Mouse (Mus musculus) small intestine, adult 2 months (tissue): ENCODE results near the gene Phactr2. TPM values are rescaled to one million over a fixed set of nuclear protein-coding genes. Genes with fewer than 3 reads are reported as not detected.

ENCODE experiments used
- H3K27ac ChIP-seq: fragments of 200-500 bp; 2 replicates; pipeline ENCODE4 v1.5.1; 2012; ENCODE audit warnings: low read depth, low read length, control low read depth, inconsistent platforms; ENCODE audit not compliant: insufficient read depth
- H3K27me3 ChIP-seq: fragments of 200-500 bp; 2 replicates; pipeline ENCODE4 v1.6.1; 2012; ENCODE audit warnings: mild to moderate bottlenecking, moderate library complexity, low read length, inconsistent platforms; ENCODE audit not compliant: control insufficient read depth, insufficient read depth
- H3K36me3 ChIP-seq: fragments of 200-500 bp; 2 replicates; pipeline ENCODE4 v1.6.1; 2012; ENCODE audit warnings: mild to moderate bottlenecking, low read length, control low read depth, inconsistent platforms; ENCODE audit not compliant: control insufficient read depth, insufficient read depth
- H3K4me1 ChIP-seq: fragments of 200-500 bp; 2 replicates; pipeline ENCODE4 v1.6.1; 2012; ENCODE audit warnings: low read length, inconsistent platforms, mixed read lengths; ENCODE audit not compliant: control insufficient read depth, insufficient read depth, insufficient read length
- H3K4me3 ChIP-seq: fragments of 200-500 bp; 2 replicates; pipeline ENCODE4 v1.5.1; 2012; ENCODE audit warnings: low read depth, mild to moderate bottlenecking, control low read depth, inconsistent platforms, low read length, moderate library complexity
- CTCF ChIP-seq: fragments of 200-500 bp; IDR thresholded peaks from 2 replicates; pipeline ENCODE4 v1.5.1; 2012; ENCODE audit warnings: low read depth, mild to moderate bottlenecking, control low read depth, inconsistent platforms, low read length, moderate library complexity, mixed read lengths; ENCODE audit not compliant: insufficient replicate concordance, insufficient read length; ENCODE audit errors: extremely low read depth
- POLR2A ChIP-seq: fragments of 200-500 bp; IDR thresholded peaks from 2 replicates; pipeline ENCODE4 v1.6.1; 2012; ENCODE audit warnings: low read depth, mild to moderate bottlenecking, control low read depth, inconsistent platforms, low read length, moderate library complexity
- WGBS: fragments of 180-500 bp; shearing (Covaris S2); methylation state at CpG from one replicate; pipeline ENCODE4 v1.1.7; 2018; 5-methylcytosine and 5-hydroxymethylcytosine counted together
- polyA plus RNA-seq: library from polyadenylated mRNA; depleted of rRNA; stranded (reverse); fragments of >200 nt; gene quantifications from 2 replicates; pipeline ENCODE4 v1.2.3, GENCODE M21; 2012

Phactr2 gene
- polyA plus RNA-seq, 1 experiment: 4.5 TPM

GRCm38 (mm10) chr10:13401971-13402370 is 72.2 kb downstream of the Phactr2 start:
- 79% methylated on average over 1 of the region's 1 CpGs for WGBS
- no peaks in the 10 kb centered on the region for H3K4me1 ChIP-seq
- no peak for TF ChIP-seq POLR2A
- TF ChIP-seq CTCF: no peak

GRCm38 (mm10) chr10:13395753-13396152 is 78.5 kb downstream of the Phactr2 start:
- H3K4me1 ChIP-seq: no peaks in the 10 kb centered on the region
- WGBS: 55% methylated on average over 3 of the region's 3 CpGs
- H3K4me3 ChIP-seq: no peak overlapping the region
- no peaks in the 10 kb centered on the region for H3K36me3 ChIP-seq
- H3K27me3 ChIP-seq: no peaks in the 10 kb centered on the region
- H3K27ac ChIP-seq: no peak overlapping the region
- TF ChIP-seq POLR2A (no peak), CTCF (no peak)

More at GRCm38 (mm10) chr10:13401971-13402370, 72.2 kb downstream of the Phactr2 start:
- H3K36me3 ChIP-seq: no peaks in the 10 kb centered on the region
- no peak overlapping the region for H3K27ac ChIP-seq
- H3K4me3 ChIP-seq: no peak overlapping the region
- H3K27me3 ChIP-seq: no peaks in the 10 kb centered on the region

GRCm38 (mm10) chr10:13394000-13394399 is 80.2 kb downstream of the Phactr2 start:
- H3K27ac ChIP-seq: no peak overlapping the region
- H3K4me1 ChIP-seq: no peaks in the 10 kb centered on the region
- TF ChIP-seq CTCF (no peak), POLR2A (no peak)
- H3K36me3 ChIP-seq: no peaks in the 10 kb centered on the region
- H3K4me3 ChIP-seq: no peak overlapping the region
- 86% methylated on average over 4 of the region's 4 CpGs for WGBS
- no peaks in the 10 kb centered on the region for H3K27me3 ChIP-seq

DNA sequence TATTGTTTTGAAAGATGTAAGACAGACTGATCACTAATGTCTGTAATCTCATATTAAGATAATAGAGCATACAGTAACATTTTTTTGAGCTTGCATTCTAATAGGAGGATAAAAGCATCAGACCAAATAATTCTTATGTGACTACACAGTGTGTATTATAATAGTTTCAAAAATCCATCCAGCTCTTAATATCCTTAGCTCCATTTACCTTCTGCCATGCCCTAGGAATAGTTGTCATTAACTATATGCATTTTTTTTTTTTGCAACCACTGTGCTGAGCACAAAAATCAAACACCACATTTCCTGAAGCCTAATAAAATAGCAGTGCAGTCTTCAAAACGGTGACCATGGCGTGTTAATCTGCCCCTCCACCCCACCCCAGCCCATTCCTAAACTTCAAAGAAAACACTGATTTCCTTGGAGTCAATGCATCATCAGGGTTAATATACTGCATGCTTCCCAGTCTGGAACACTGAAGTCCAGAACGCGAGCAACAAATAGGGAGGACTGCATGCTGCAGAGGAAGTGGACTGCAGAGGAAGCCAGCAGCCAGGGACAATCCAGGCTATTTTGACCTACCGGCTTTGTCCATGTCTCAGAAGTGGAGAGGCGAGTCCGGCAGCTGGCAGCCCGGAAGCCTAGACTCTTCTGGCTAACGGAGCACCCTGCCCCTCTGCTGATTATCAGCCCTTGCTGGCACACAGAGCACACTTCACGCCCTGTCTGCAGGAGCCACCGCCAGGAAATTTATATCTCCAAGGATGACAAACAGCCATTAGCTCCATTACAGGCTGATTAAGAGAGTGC is 85.9 kb downstream of the Phactr2 start:
- TF ChIP-seq CTCF (no peak), POLR2A (no peak)
- Histone ChIP-seq H3K4me1 (peaks cover 2% of the 10 kb centered on the region; the same call in 1 of the 2 replicates), H3K27ac (no peak overlapping the region), H3K27me3 (no peaks in the 10 kb centered on the region), H3K36me3 (no peaks in the 10 kb centered on the region), H3K4me3 (no peak overlapping the region)
- 8% methylated on average over 11 of the region's 11 CpGs for WGBS

- TF ChIP-seq POLR2A (no peak), CTCF (no peak)
- no peaks in the 10 kb centered on the region for H3K36me3 ChIP-seq
- H3K4me1 ChIP-seq: peaks cover 2% of the 10 kb centered on the region; the same call in 1 of the 2 replicates
- 72% methylated on average over 3 of the region's 3 CpGs for WGBS
- H3K4me3 ChIP-seq: no peak overlapping the region
- H3K27me3 ChIP-seq: no peaks in the 10 kb centered on the region
- no peak overlapping the region for H3K27ac ChIP-seq
Measured at GRCm38 (mm10) chr10:13384866-13385265, 89.3 kb downstream of the Phactr2 start.

- H3K27me3 ChIP-seq: no peaks in the 10 kb centered on the region
- 88% methylated on average over 1 of the region's 1 CpGs for WGBS
- no peak overlapping the region for H3K4me3 ChIP-seq
- peaks cover 3% of the 10 kb centered on the region; the same call in 1 of the 2 replicates for H3K4me1 ChIP-seq
- H3K27ac ChIP-seq: no peak overlapping the region
- no peaks in the 10 kb centered on the region for H3K36me3 ChIP-seq
- TF ChIP-seq POLR2A: no peak
- TF ChIP-seq CTCF: no peak
Measured at GRCm38 (mm10) chr10:13377895-13378294, 96.3 kb downstream of the Phactr2 start.

DNA sequence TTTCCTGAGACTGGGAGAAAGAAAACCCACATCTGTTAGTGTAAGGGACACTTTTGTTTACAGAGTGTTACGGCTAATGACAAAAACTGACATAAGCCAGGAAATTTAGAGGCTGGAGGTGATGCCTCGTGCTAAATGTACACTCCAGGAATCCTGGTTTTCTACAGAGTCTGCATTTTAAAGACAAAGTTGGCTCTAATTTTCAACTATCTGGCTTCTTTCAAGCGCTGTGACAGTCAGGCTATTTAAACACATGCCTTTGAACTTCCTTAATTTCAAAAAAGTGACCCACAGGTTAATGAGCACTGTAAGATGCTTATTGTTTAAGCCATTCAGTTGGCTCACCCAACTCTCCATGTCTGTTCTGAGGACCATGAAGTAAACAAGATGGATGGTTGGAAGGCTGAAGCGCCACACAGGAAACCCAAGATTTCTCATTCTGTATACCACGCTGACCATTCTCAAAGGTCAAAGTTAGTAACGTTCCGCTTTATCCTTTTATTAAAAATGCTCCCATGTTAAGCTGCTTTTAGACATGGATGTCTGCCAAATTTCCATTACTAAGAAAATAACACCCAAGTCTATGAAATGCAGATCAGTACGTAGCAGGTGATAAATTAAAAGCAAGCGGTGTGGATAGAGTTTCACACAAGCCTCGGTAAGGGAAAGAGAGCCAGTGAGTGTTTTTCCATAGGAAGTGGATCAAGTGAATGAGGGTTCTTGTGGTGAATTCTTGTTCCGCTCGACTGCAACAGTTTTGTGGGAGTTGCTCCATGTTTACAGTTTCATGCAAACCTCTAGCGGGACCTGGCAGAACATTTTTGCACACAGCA is 97.6 kb downstream of the Phactr2 start:
- Histone ChIP-seq H3K4me1 (peaks cover 3% of the 10 kb centered on the region; the same call in 1 of the 2 replicates), H3K36me3 (no peaks in the 10 kb centered on the region), H3K27ac (no peak overlapping the region), H3K27me3 (no peaks in the 10 kb centered on the region), H3K4me3 (no peak overlapping the region)
- WGBS: 73% methylated on average over 13 of the region's 13 CpGs
- TF ChIP-seq CTCF (no peak), POLR2A (no peak)
